Mouse (Mus musculus) thymus, adult 2 months (tissue): ENCODE results near the gene Pcgf6. TPM values are rescaled to one million over a fixed set of nuclear protein-coding genes. Genes with fewer than 3 reads are reported as not detected.

ENCODE experiments used
- DNase-seq: peaks from one replicate; pipeline ENCODE4 v3.0.0; 2021
- H3K27ac ChIP-seq: fragments of 200-500 bp; 2 replicates; pipeline ENCODE4 v1.5.1; 2012; ENCODE audit warnings: low read length, control low read depth; ENCODE audit not compliant: control insufficient read depth, insufficient read depth
- H3K27me3 ChIP-seq: fragments of 200-500 bp; 2 replicates; pipeline ENCODE4 v1.6.1; 2012; ENCODE audit warnings: mild to moderate bottlenecking, low read length, moderate library complexity, mixed read lengths; ENCODE audit not compliant: control insufficient read depth, insufficient read depth
- H3K36me3 ChIP-seq: fragments of 200-500 bp; 2 replicates; pipeline ENCODE4 v1.6.1; 2012; ENCODE audit warnings: mild to moderate bottlenecking, low read length, moderate library complexity; ENCODE audit not compliant: control insufficient read depth, insufficient read depth
- H3K4me1 ChIP-seq: fragments of 200-500 bp; replicated peaks from 2 replicates; pipeline ENCODE4 v1.6.1; 2012; ENCODE audit warnings: low read length; ENCODE audit not compliant: control insufficient read depth, insufficient read depth
- H3K4me3 ChIP-seq: fragments of 200-500 bp; 2 replicates; pipeline ENCODE4 v1.5.1; 2012; ENCODE audit warnings: mild to moderate bottlenecking, low read length, control low read depth, moderate library complexity; ENCODE audit not compliant: control insufficient read depth, insufficient read depth
- CTCF ChIP-seq: fragments of 200-500 bp; IDR thresholded peaks from 2 replicates; pipeline ENCODE4 v1.5.1; 2012; ENCODE audit warnings: mild to moderate bottlenecking, control low read depth, low read length, moderate library complexity, borderline replicate concordance; ENCODE audit not compliant: control insufficient read depth, poor library complexity, insufficient read depth; ENCODE audit errors: extremely low read depth
- POLR2A ChIP-seq: fragments of 200-500 bp; IDR thresholded peaks from 2 replicates; pipeline ENCODE4 v1.6.1; 2012; ENCODE audit warnings: mild to moderate bottlenecking, low read length, control low read depth, moderate library complexity; ENCODE audit not compliant: control insufficient read depth, poor library complexity, insufficient read depth; ENCODE audit errors: extremely low read depth
- WGBS: fragments of 180-500 bp; shearing (Covaris S2); methylation state at CpG from one replicate; pipeline ENCODE4 v1.1.7; 2018; 5-methylcytosine and 5-hydroxymethylcytosine counted together
- polyA plus RNA-seq: library from polyadenylated mRNA; depleted of rRNA; stranded (reverse); fragments of >200 nt; gene quantifications from 2 replicates; pipeline ENCODE4 v1.2.3, GENCODE M21; 2012; rRNA removed

Pcgf6 gene
- polyA plus RNA-seq, 1 experiment = 13.9 TPM

DNA sequence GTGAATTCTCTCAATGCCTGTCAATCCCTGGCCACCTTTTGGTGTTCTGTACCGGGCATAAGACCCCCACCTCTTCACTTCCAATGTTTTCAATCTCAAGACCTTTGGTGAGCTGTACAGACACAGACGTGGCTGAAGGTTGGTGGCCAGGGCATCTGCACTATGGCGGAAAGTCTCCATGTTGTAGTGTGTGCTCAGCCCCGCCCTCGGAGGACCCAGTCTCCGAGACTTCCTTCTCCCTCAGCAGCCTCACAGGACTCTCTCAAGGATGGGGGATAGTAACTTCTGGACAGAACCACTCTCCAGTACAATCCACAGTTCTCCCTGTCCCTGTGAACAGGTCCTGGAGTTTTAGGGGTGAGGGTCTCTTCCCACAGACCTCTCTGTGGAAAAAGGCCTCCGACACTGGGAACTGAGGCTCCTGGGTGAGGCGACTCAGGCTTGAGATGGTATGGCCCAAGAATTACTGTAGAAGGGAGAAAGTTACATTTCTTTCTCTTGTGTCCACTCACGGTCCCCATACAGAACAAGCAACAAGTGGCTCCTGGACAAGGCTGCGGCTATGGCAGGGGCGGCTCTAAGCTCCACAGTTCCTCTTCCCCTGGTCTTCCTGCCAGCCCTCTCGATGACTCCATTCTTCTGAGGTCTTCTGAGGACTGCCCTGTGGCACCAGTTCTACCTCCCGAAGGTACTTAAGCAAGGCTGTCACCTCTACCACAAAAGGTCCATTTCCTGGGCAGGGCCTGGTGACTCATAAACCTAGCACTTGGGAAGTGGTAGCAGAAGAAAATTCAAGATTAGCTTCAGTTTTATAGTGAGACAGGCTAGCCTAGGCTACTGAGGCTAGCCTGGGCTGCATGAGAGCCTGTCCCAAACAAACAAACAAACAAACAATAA, 65.7 kb downstream of the Pcgf6 start:
- Histone ChIP-seq H3K36me3 (no peaks in the 10 kb centered on the region), H3K27ac (peak overlapping the region; percentile 39; the same call in 1 of the 2 replicates), H3K4me1 (peaks cover 45% of the 10 kb centered on the region), H3K27me3 (no peaks in the 10 kb centered on the region), H3K4me3 (no peak overlapping the region)
- WGBS = 66% methylated on average over 13 of the region's 13 CpGs
- DNase-seq = no peak
- no peak for TF ChIP-seq CTCF
- TF ChIP-seq POLR2A = no peak

DNA sequence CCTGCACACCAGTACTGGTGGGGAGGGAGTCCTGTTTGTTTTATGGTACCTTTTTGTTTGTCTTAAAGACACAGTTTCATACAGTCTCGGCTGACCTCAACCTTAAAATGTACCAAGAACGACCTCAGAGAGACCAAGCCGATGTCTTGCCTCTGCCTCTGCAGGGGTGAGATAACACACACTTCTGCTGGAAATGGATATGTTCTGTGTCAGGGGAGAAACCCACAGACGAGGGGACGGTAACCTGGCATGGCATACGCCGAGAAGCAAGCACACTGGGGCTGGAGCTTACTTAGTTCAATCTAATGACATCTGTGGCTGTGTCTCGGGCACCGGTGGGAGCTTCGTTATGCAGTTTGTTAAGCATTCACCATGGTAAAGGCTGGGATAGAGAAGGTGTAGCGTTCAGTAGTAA, 66.7 kb downstream of the Pcgf6 start:
- H3K4me1 ChIP-seq = peaks cover 44% of the 10 kb centered on the region
- H3K27ac ChIP-seq = peak overlapping the region; percentile 43

More for the DNA sequence above, 66.7 kb downstream of the Pcgf6 start:
- no peaks in the 10 kb centered on the region for H3K36me3 ChIP-seq
- no peak for DNase-seq
- no peaks in the 10 kb centered on the region for H3K27me3 ChIP-seq
- TF ChIP-seq POLR2A (no peak), CTCF (no peak)
- H3K4me3 ChIP-seq = no peak overlapping the region
- WGBS = 16% methylated on average over 11 of the region's 11 CpGs

Other genes starting within 250 kb of the Pcgf6 start
- 0.24 and 0.30 TPM in 2 replicates for gene Ina, start 36.2 kb downstream of the Pcgf6 start, polyA plus RNA-seq
- gene Nt5c2, start 35.8 kb downstream of the Pcgf6 start, polyA plus RNA-seq = 32.8 and 32.9 TPM in 2 replicates
- 6.7 and 8.4 TPM in 2 replicates for gene Taf5, start 16.8 kb upstream of the Pcgf6 start, polyA plus RNA-seq
- 75.6 and 114 TPM in 2 replicates for gene Usmg5, start 39.7 kb upstream of the Pcgf6 start, polyA plus RNA-seq
- gene Pdcd11, start 39.9 kb upstream of the Pcgf6 start, polyA plus RNA-seq = 11.5 and 13.2 TPM in 2 replicates
- 16.3 and 17.2 TPM in 2 replicates for gene Calhm2, start 87.4 kb upstream of the Pcgf6 start, polyA plus RNA-seq
- gene Calhm1, start 93.3 kb upstream of the Pcgf6 start, polyA plus RNA-seq = 0.13 TPM in 1 of 2 replicates, not detected in the other
- gene Calhm3, start 106.9 kb upstream of the Pcgf6 start, polyA plus RNA-seq = 0.45 and 1.1 TPM in 2 replicates
- 1.6 and 2.0 TPM in 2 replicates for gene Neurl1a, start 127.9 kb upstream of the Pcgf6 start, polyA plus RNA-seq